Comparison of ENCODE assay signal across 8 mouse cellular contexts in genomic region chr8:95429945-95430344, GRCm38 (mm10). TPM values are rescaled to one million over a fixed set of nuclear protein-coding genes. Genes with fewer than 3 reads are reported as not detected.
A peak's percentile ranks its signal among the peaks of the same experiment; 100 is the strongest.
DNase-seq lines count a peak whose midpoint lies in the region; ATAC-seq lines count a peak whose summit lies in the region.

No protein-coding gene starts in this region.

- no peak overlapping the region for H3K4me3 ChIP-seq in forebrain, embryonic 11.5 days (ENCODE audit: low read depth, low read length)
- H3K4me3 ChIP-seq in stomach, embryonic 16.5 days (replicated peaks; ENCODE audit: low read length): no peak overlapping the region

- peak overlapping the region; percentile 34 for H3K4me2 ChIP-seq in forebrain, embryonic 11.5 days (ENCODE audit: low read depth, low read length, severe bottlenecking)
- peak overlapping the region; percentile 31 for H3K4me2 ChIP-seq in stomach, embryonic 16.5 days (ENCODE audit: low read depth, low read length)

- 28% methylated on average over 3 of the region's 3 CpGs for WGBS in forebrain, embryonic 11.5 days
- 21% methylated on average over 3 of the region's 3 CpGs for WGBS in stomach, embryonic 16.5 days

- peak; percentile 70 for DNase-seq in 3T3-L1 (ENCODE audit: low read depth, low spot score)
- peak; percentile 76 for DNase-seq in adrenal gland, postnatal 14 days
- DNase-seq in forebrain, embryonic 11.5 days (ENCODE audit: low spot score): peak; percentile 70
- DNase-seq in heart, postnatal 14 days: peak; percentile 57 to 72
- peak; percentile 77 to 79 for DNase-seq in kidney, postnatal 36 days
- peak; percentile 34 for DNase-seq in mesoderm, embryonic 11.5 days (ENCODE audit: low read depth, low spot score)
- no peak for DNase-seq in spleen, postnatal 4 days (ENCODE audit: low spot score in 2 of 2)

- H3K27me3 ChIP-seq in forebrain, embryonic 11.5 days (ENCODE audit: control insufficient read depth, insufficient read depth, low read length): no peaks in the 10 kb centered on the region
- no peaks in the 10 kb centered on the region for H3K27me3 ChIP-seq in stomach, embryonic 16.5 days (ENCODE audit: control insufficient read depth, insufficient read depth, low read length)

- H3K27ac ChIP-seq in forebrain, embryonic 11.5 days (ENCODE audit: low read depth, low read length): peak overlapping the region; percentile 79
- peak overlapping the region; percentile 54 for H3K27ac ChIP-seq in stomach, embryonic 16.5 days (ENCODE audit: low read length)

- intact Hi-C loops in heart, postnatal 14 days (cut with DNase I): loop anchor here (5.0 kb wide), 1 partner anchor 38 kb away; no protein-coding TSS in a partner anchor

- no peak overlapping the region; the same call in 1 of the 2 replicates for H3K9ac ChIP-seq in forebrain, embryonic 11.5 days (ENCODE audit: low read length)
- 0 out of 2 replicates have a peak overlapping the region, but pooled peaks have one; percentile 23 for H3K9ac ChIP-seq in stomach, embryonic 16.5 days (ENCODE audit: low read length)

- H3K4me1 ChIP-seq in forebrain, embryonic 11.5 days (replicated peaks; ENCODE audit: control insufficient read depth, insufficient read depth, low read length): peaks cover 23% of the 10 kb centered on the region
- H3K4me1 ChIP-seq in stomach, embryonic 16.5 days (ENCODE audit: control insufficient read depth, insufficient read depth, low read length): peaks cover 62% of the 10 kb centered on the region

- no peaks in the 10 kb centered on the region for H3K36me3 ChIP-seq in forebrain, embryonic 11.5 days (ENCODE audit: control insufficient read depth, insufficient read depth, low read length)
- no peaks in the 10 kb centered on the region for H3K36me3 ChIP-seq in stomach, embryonic 16.5 days (ENCODE audit: control insufficient read depth, insufficient read depth, low read length)

- no peaks in the 10 kb centered on the region for H3K9me3 ChIP-seq in forebrain, embryonic 11.5 days (ENCODE audit: control insufficient read depth, low read length)
- H3K9me3 ChIP-seq in stomach, embryonic 16.5 days (replicated peaks; ENCODE audit: control insufficient read depth, low read length): no peaks in the 10 kb centered on the region

- ATAC-seq in forebrain, embryonic 11.5 days (replicated peaks; ENCODE audit: low FRiP score): peak; percentile 29
- peak; percentile 25 for ATAC-seq in stomach, embryonic 16.5 days (ENCODE audit: insufficient read depth, low FRiP score)

RNA-seq across cellular contexts. Expression of gene Cfap20, which starts 4.7 kb away (rescaled TPM):
- total RNA-seq in adrenal gland, postnatal 14 days (2021): 46.8 and 47.4 TPM in 2 replicates
- 145 and 147 TPM in 2 replicates for polyA plus RNA-seq in forebrain, embryonic 11.5 days (2014; fragmentation: Nextera tagmentation; extraction: Ambion mirVana)
- total RNA-seq in heart, postnatal 14 days (2021): 10 to 100 TPM; 32.9 to 38.7 TPM
- 123 and 134 TPM in 2 replicates for polyA plus RNA-seq in stomach, embryonic 16.5 days (2015; fragmentation: Nextera tagmentation; extraction: Ambion mirVana)

RNA-seq across cellular contexts. Expression of gene Csnk2a2, which starts 59.9 kb away (rescaled TPM):
- total RNA-seq in adrenal gland, postnatal 14 days (2021): 81.9 and 82.2 TPM in 2 replicates
- 17.1 and 21.2 TPM in 2 replicates for polyA plus RNA-seq in forebrain, embryonic 11.5 days (2014; fragmentation: Nextera tagmentation; extraction: Ambion mirVana)
- 10 to 100 TPM; 32.8 to 35.0 TPM for total RNA-seq in heart, postnatal 14 days (2021)
- polyA plus RNA-seq in stomach, embryonic 16.5 days (2015; fragmentation: Nextera tagmentation; extraction: Ambion mirVana): 6.8 and 7.6 TPM in 2 replicates

Comparison
In these comparisons a context has a peak if more than half of its experiments do, and no peak if none do; other contexts are left out.
1. DNase-seq: peak in 3T3-L1 (single experiment), adrenal gland, postnatal 14 days (single experiment), forebrain, embryonic 11.5 days (single experiment), heart, postnatal 14 days (2 of 2), kidney, postnatal 36 days (2 of 2) and mesoderm, embryonic 11.5 days (single experiment); none in spleen, postnatal 4 days (0 of 2).